Comparison of ENCODE assay signal across 15 mouse cellular contexts in genomic region chr13:53237455-53237854, GRCm38 (mm10). TPM values are rescaled to one million over a fixed set of nuclear protein-coding genes. Genes with fewer than 3 reads are reported as not detected.
DNase-seq lines count a peak whose midpoint lies in the region; ATAC-seq lines count a peak whose summit lies in the region.
"Had no signal": no experiment of that assay in that cellular context is flagged by ENCODE, and none has a peak within 500 bp of the region (broad histone marks: within the 10 kb centered on the region; RNA-seq: fewer than 3 reads in every experiment).

No protein-coding gene starts in this region.

- no peak overlapping the region for H3K9ac ChIP-seq in heart, embryonic 11.5 days (ENCODE audit: low read depth, low read length)
- no peak overlapping the region for H3K9ac ChIP-seq in lung, embryonic 15.5 days
- H3K9ac ChIP-seq in intestine, embryonic 16.5 days (ENCODE audit: low read depth, low read length): no peak overlapping the region
- no peak overlapping the region for H3K9ac ChIP-seq in stomach, embryonic 15.5 days
- no peak overlapping the region for H3K9ac ChIP-seq in liver, embryonic 12.5 days
- H3K9ac ChIP-seq: forebrain, embryonic 13.5 days; heart, embryonic 13.5 days; liver, embryonic 14.5 days had no signal

- peak; percentile 39 to 49 for DNase-seq in heart, postnatal 10 days
- no peak for DNase-seq in lung, postnatal 25 days (ENCODE audit: low spot score)
- DNase-seq in yolk sac, embryonic 10.5 days (ENCODE audit: low spot score): no peak
- DNase-seq: cerebellum, adult 18-20 months; right cerebral cortex, postnatal 14 days; thymus, postnatal 36 days had no signal

- H3K4me1 ChIP-seq in heart, embryonic 11.5 days (ENCODE audit: control insufficient read depth, insufficient read depth, low read length): peaks cover 51% of the 10 kb centered on the region
- peaks cover 58% of the 10 kb centered on the region for H3K4me1 ChIP-seq in lung, embryonic 15.5 days
- peaks cover 62% of the 10 kb centered on the region for H3K4me1 ChIP-seq in intestine, embryonic 16.5 days (ENCODE audit: control insufficient read depth, insufficient read depth, low read length)
- peaks cover 54% of the 10 kb centered on the region for H3K4me1 ChIP-seq in stomach, embryonic 15.5 days
- 0 out of 2 replicates have a peak, but pooled peaks cover 5% of the 10 kb centered on the region for H3K4me1 ChIP-seq in liver, embryonic 12.5 days

- no peak overlapping the region for H3K27ac ChIP-seq in heart, embryonic 11.5 days (ENCODE audit: low read depth, low read length)
- peak overlapping the region; percentile 20 for H3K27ac ChIP-seq in lung, embryonic 15.5 days
- peak overlapping the region; percentile 73; the same call in 1 of the 2 replicates for H3K27ac ChIP-seq in intestine, embryonic 16.5 days (ENCODE audit: low read length)
- peak overlapping the region; percentile 64 for H3K27ac ChIP-seq in stomach, embryonic 15.5 days
- no peak overlapping the region for H3K27ac ChIP-seq in liver, embryonic 12.5 days
- H3K27ac ChIP-seq: liver, embryonic 14.5 days had no signal

- H3K36me3 ChIP-seq in heart, embryonic 11.5 days (ENCODE audit: control insufficient read depth, insufficient read depth, low read length): 0 out of 2 replicates have a peak, but pooled peaks cover under 1% of the 10 kb centered on the region
- no peaks in the 10 kb centered on the region for H3K36me3 ChIP-seq in lung, embryonic 15.5 days
- H3K36me3 ChIP-seq in intestine, embryonic 16.5 days (ENCODE audit: control insufficient read depth, insufficient read depth, low read length): no peaks in the 10 kb centered on the region; the same call in 1 of the 2 replicates
- 0 out of 2 replicates have a peak, but pooled peaks cover 1% of the 10 kb centered on the region for H3K36me3 ChIP-seq in stomach, embryonic 15.5 days
- H3K36me3 ChIP-seq in liver, embryonic 12.5 days: no peaks in the 10 kb centered on the region

- intact Hi-C loops in heart, postnatal 10 days (cut with DNase I): no loop called here

- no peak overlapping the region for H3K4me2 ChIP-seq in heart, embryonic 11.5 days
- H3K4me2 ChIP-seq in lung, embryonic 15.5 days: no peak overlapping the region
- no peak overlapping the region for H3K4me2 ChIP-seq in intestine, embryonic 16.5 days (ENCODE audit: low read depth, low read length)
- no peak overlapping the region for H3K4me2 ChIP-seq in stomach, embryonic 15.5 days
- H3K4me2 ChIP-seq in liver, embryonic 12.5 days: no peak overlapping the region
- H3K4me2 ChIP-seq: forebrain, embryonic 13.5 days; heart, embryonic 13.5 days had no signal

- WGBS in heart, embryonic 11.5 days (ENCODE audit: insufficient replicate concordance): 61% methylated on average over 10 of the region's 10 CpGs
- WGBS in lung, embryonic 15.5 days: 43% methylated on average over 10 of the region's 10 CpGs
- WGBS in intestine, embryonic 16.5 days: 53% methylated on average over 10 of the region's 10 CpGs
- WGBS in stomach, embryonic 15.5 days: 52% methylated on average over 10 of the region's 10 CpGs
- WGBS in liver, embryonic 12.5 days (ENCODE audit: insufficient replicate concordance): 65% methylated on average over 10 of the region's 10 CpGs

- H3K4me3 ChIP-seq in heart, embryonic 11.5 days (ENCODE audit: low read depth, low read length): no peak overlapping the region
- no peak overlapping the region for H3K4me3 ChIP-seq in lung, embryonic 15.5 days
- no peak overlapping the region for H3K4me3 ChIP-seq in intestine, embryonic 16.5 days (ENCODE audit: low read length)
- no peak overlapping the region for H3K4me3 ChIP-seq in stomach, embryonic 15.5 days (replicated peaks)
- no peak overlapping the region for H3K4me3 ChIP-seq in liver, embryonic 12.5 days
- H3K4me3 ChIP-seq: forebrain, embryonic 13.5 days; heart, embryonic 13.5 days had no signal

- ATAC-seq in heart, embryonic 11.5 days (replicated peaks; ENCODE audit: insufficient number of reproducible peaks, low FRiP score, low TSS enrichment): no peak
- ATAC-seq in lung, embryonic 15.5 days (ENCODE audit: borderline replicate concordance, extremely low read depth, low FRiP score, low TSS enrichment): 0 out of 2 replicates have a peak, but pooled peaks have one; percentile 17
- no peak for ATAC-seq in intestine, embryonic 16.5 days
- ATAC-seq in stomach, embryonic 15.5 days (ENCODE audit: insufficient read depth, low FRiP score, low read depth): no peak
- no peak for ATAC-seq in liver, embryonic 12.5 days

- no peaks in the 10 kb centered on the region for H3K9me3 ChIP-seq in heart, embryonic 11.5 days (replicated peaks; ENCODE audit: control insufficient read depth, low read length)
- 0 out of 2 replicates have a peak, but pooled peaks cover 5% of the 10 kb centered on the region for H3K9me3 ChIP-seq in lung, embryonic 15.5 days
- H3K9me3 ChIP-seq in intestine, embryonic 16.5 days (ENCODE audit: control insufficient read depth, low read length): no peaks in the 10 kb centered on the region
- H3K9me3 ChIP-seq in stomach, embryonic 15.5 days: no peaks in the 10 kb centered on the region
- H3K9me3 ChIP-seq in liver, embryonic 12.5 days (replicated peaks): 0 out of 2 replicates have a peak, but pooled peaks cover 6% of the 10 kb centered on the region
- H3K9me3 ChIP-seq: forebrain, embryonic 13.5 days had no signal

- no peaks in the 10 kb centered on the region; the same call in 1 of the 2 replicates for H3K27me3 ChIP-seq in heart, embryonic 11.5 days (ENCODE audit: control insufficient read depth, insufficient read depth, low read length)
- no peaks in the 10 kb centered on the region for H3K27me3 ChIP-seq in lung, embryonic 15.5 days
- H3K27me3 ChIP-seq in intestine, embryonic 16.5 days (replicated peaks; ENCODE audit: control insufficient read depth, insufficient read depth, low read length): no peaks in the 10 kb centered on the region
- no peaks in the 10 kb centered on the region for H3K27me3 ChIP-seq in stomach, embryonic 15.5 days (replicated peaks)
- peaks cover 34% of the 10 kb centered on the region for H3K27me3 ChIP-seq in liver, embryonic 12.5 days (replicated peaks)

RNA-seq across cellular contexts. Expression of gene Ror2, which starts 48.5 kb away (rescaled TPM):
- total RNA-seq in heart, postnatal 10 days (2021): 1 to 10 TPM; 5.3 to 5.8 TPM
- polyA plus RNA-seq in heart, embryonic 11.5 days (2014; fragmentation: Nextera tagmentation; extraction: Ambion mirVana): 10.2 and 12.6 TPM in 2 replicates
- 17.1 and 17.6 TPM in 2 replicates for polyA plus RNA-seq in lung, embryonic 15.5 days (2015; fragmentation: Nextera tagmentation; extraction: Ambion mirVana)
- 12.5 and 13.5 TPM in 2 replicates for polyA plus RNA-seq in intestine, embryonic 16.5 days (2015; fragmentation: Nextera tagmentation; extraction: Ambion mirVana)
- polyA plus RNA-seq in stomach, embryonic 15.5 days (2015; fragmentation: Nextera tagmentation; extraction: Ambion mirVana): 17.4 and 20.9 TPM in 2 replicates
- 1.5 TPM in 2 replicates for polyA plus RNA-seq in liver, embryonic 12.5 days (2016; fragmentation: Nextera tagmentation; extraction: Ambion mirVana)
- total RNA-seq: MEL had no signal

Comparison
In these comparisons a context has a peak if more than half of its experiments do, and no peak if none do; other contexts are left out.
1. DNase-seq: peak in heart, postnatal 10 days (2 of 2); none in lung, postnatal 25 days (single experiment) and yolk sac, embryonic 10.5 days (single experiment).
2. H3K27ac ChIP-seq: peak in lung, embryonic 15.5 days (single experiment), intestine, embryonic 16.5 days (single experiment) and stomach, embryonic 15.5 days (single experiment); none in heart, embryonic 11.5 days (single experiment) and liver, embryonic 12.5 days (single experiment).